Mouse (Mus musculus): ENCODE results near the gene Rwdd3. TPM values are rescaled to one million over a fixed set of nuclear protein-coding genes. Genes with fewer than 3 reads are reported as not detected.

Gene Rwdd3
- polyA plus RNA-seq, 1 experiment from 2014 or later: 4.4 TPM

- Histone ChIP-seq H3K4me3 (ENCODE audit: low read depth, low read length) (no peak overlapping the region), H3K27ac (ENCODE audit: low read depth, low read length) (no peak overlapping the region), H3K9ac (ENCODE audit: low read depth, low read length) (no peak overlapping the region), H3K4me1 (ENCODE audit: control insufficient read depth, insufficient read depth, low read length) (no peaks in the 10 kb centered on the region), H3K4me2 (no peak overlapping the region), H3K36me3 (ENCODE audit: control insufficient read depth, insufficient read depth, low read length) (no peaks in the 10 kb centered on the region), H3K9me3 (replicated peaks; ENCODE audit: control insufficient read depth, low read length) (no peaks in the 10 kb centered on the region), H3K27me3 (ENCODE audit: control insufficient read depth, insufficient read depth, low read length) (no peaks in the 10 kb centered on the region)
- ATAC-seq (replicated peaks; ENCODE audit: insufficient number of reproducible peaks, low FRiP score, low TSS enrichment): no peak
- 86% methylated on average over 8 of the region's 8 CpGs for WGBS (ENCODE audit: insufficient replicate concordance)
These were observed 60.4 kb downstream of the Rwdd3 start for GRCm38 (mm10) chr3:121111068-121111467.

DNA sequence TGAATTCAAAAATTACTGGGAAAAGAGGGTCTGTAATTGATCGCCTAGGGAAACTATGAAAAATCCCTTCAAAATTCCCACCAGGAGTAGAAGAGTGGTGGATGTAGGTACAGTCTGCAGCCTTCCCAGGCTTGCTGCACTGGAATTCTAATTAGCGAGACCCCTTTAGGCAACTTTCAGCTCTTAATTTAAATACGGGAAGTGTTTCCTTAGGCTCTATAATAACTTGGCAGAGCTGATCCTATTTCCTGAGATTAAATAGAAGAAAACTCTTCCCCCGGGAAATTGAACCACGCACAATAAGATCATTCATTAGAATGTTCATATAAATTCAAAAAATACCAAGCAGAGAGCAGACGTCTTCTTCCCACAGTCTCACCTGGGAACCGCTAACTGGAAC is 61.1 kb downstream of the Rwdd3 start:
- WGBS (ENCODE audit: insufficient replicate concordance): 88% methylated on average over 7 of the region's 7 CpGs
- no peaks in the 10 kb centered on the region for H3K27me3 ChIP-seq (ENCODE audit: control insufficient read depth, insufficient read depth, low read length)
- no peak overlapping the region for H3K4me3 ChIP-seq (ENCODE audit: low read depth, low read length)
- H3K27ac ChIP-seq (ENCODE audit: low read depth, low read length): no peak overlapping the region
- no peak overlapping the region for H3K4me2 ChIP-seq
- H3K9ac ChIP-seq (ENCODE audit: low read depth, low read length): no peak overlapping the region
- ATAC-seq (replicated peaks; ENCODE audit: insufficient number of reproducible peaks, low FRiP score, low TSS enrichment): no peak
- H3K9me3 ChIP-seq (replicated peaks; ENCODE audit: control insufficient read depth, low read length): no peaks in the 10 kb centered on the region
- H3K4me1 ChIP-seq (ENCODE audit: control insufficient read depth, insufficient read depth, low read length): no peaks in the 10 kb centered on the region
- H3K36me3 ChIP-seq (ENCODE audit: control insufficient read depth, insufficient read depth, low read length): no peaks in the 10 kb centered on the region

DNA sequence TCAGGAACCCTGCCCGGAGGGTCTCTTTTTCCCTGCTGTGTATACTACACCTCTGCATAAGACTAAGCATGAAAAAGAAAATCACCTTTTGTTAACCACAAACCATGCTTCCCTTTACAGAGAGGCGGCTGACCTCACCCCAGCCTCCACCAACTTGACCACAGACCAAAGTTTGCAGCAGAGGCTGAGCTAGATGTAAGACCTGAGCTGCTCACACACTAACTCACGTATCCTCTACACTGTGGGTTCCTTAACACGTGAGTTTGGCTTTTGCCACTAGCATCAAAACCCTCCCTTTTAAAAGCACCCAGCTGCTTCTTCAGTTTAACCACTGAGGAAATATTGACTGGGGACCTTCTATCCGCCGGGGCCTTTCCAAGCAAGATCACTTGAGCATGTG is 64.0 kb downstream of the Rwdd3 start:
- Histone ChIP-seq H3K27me3 (ENCODE audit: control insufficient read depth, insufficient read depth, low read length) (no peaks in the 10 kb centered on the region), H3K4me1 (ENCODE audit: control insufficient read depth, insufficient read depth, low read length) (0 out of 2 replicates have a peak, but pooled peaks cover 2% of the 10 kb centered on the region), H3K9ac (ENCODE audit: low read depth, low read length) (no peak overlapping the region), H3K9me3 (replicated peaks; ENCODE audit: control insufficient read depth, low read length) (no peaks in the 10 kb centered on the region), H3K4me3 (ENCODE audit: low read depth, low read length) (no peak overlapping the region), H3K27ac (ENCODE audit: low read depth, low read length) (no peak overlapping the region), H3K36me3 (ENCODE audit: control insufficient read depth, insufficient read depth, low read length) (no peaks in the 10 kb centered on the region), H3K4me2 (no peak overlapping the region)
- ATAC-seq (replicated peaks; ENCODE audit: insufficient number of reproducible peaks, low FRiP score, low TSS enrichment): no peak
- 82% methylated on average over 6 of the region's 6 CpGs for WGBS (ENCODE audit: insufficient replicate concordance)

GRCm38 (mm10) chr3:121105408-121105708 is 66.1 kb downstream of the Rwdd3 start:
- ATAC-seq (replicated peaks; ENCODE audit: insufficient number of reproducible peaks, low FRiP score, low TSS enrichment): no peak
- H3K27ac ChIP-seq (ENCODE audit: low read depth, low read length): no peak overlapping the region
- no peak overlapping the region for H3K4me3 ChIP-seq (ENCODE audit: low read depth, low read length)
- no peaks in the 10 kb centered on the region for H3K36me3 ChIP-seq (ENCODE audit: control insufficient read depth, insufficient read depth, low read length)
- no peaks in the 10 kb centered on the region for H3K9me3 ChIP-seq (replicated peaks; ENCODE audit: control insufficient read depth, low read length)
- peak overlapping the region; percentile 56 for H3K4me2 ChIP-seq
- H3K4me1 ChIP-seq (ENCODE audit: control insufficient read depth, insufficient read depth, low read length): 0 out of 2 replicates have a peak, but pooled peaks cover 2% of the 10 kb centered on the region
- H3K9ac ChIP-seq (ENCODE audit: low read depth, low read length): no peak overlapping the region
- no peaks in the 10 kb centered on the region for H3K27me3 ChIP-seq (ENCODE audit: control insufficient read depth, insufficient read depth, low read length)
- 65% methylated on average over 5 of the region's 5 CpGs for WGBS (ENCODE audit: insufficient replicate concordance)

Other genes with a start within 250 kb of the Rwdd3 start
- 1.8 and 2.5 TPM in 2 replicates for gene Tmem56, start 111.4 kb upstream of the Rwdd3 start, polyA plus RNA-seq (2014; fragmentation: Nextera tagmentation; extraction: Ambion mirVana)
- gene Alg14, start 120.1 kb upstream of the Rwdd3 start, polyA plus RNA-seq (2014; fragmentation: Nextera tagmentation; extraction: Ambion mirVana): 38.2 and 42.2 TPM in 2 replicates